8 mouse cellular contexts compared by ENCODE assay signal in genomic region chr1:161463388-161464085, GRCm38 (mm10). TPM values are rescaled to one million over a fixed set of nuclear protein-coding genes. Genes with fewer than 3 reads are reported as not detected.
DNase-seq lines count a peak whose midpoint lies in the region; ATAC-seq and TF ChIP-seq lines count a peak whose summit lies in the region.

No protein-coding gene starts in this region.

- WGBS in lung, adult 2 months: 61% methylated on average over 2 of the region's 2 CpGs
- WGBS in embryonic facial prominence, embryonic 13.5 days: 48% methylated on average over 2 of the region's 2 CpGs
- WGBS in kidney, embryonic 14.5 days: 60% methylated on average over 2 of the region's 2 CpGs

- H3K4me3 ChIP-seq in lung, adult 2 months (replicated peaks; ENCODE audit: extremely low read depth, low read depth, low read length): no peak overlapping the region
- H3K4me3 ChIP-seq in embryonic facial prominence, embryonic 13.5 days: no peak overlapping the region
- no peak overlapping the region for H3K4me3 ChIP-seq in kidney, embryonic 14.5 days (ENCODE audit: low read length)

- peak overlapping the region; percentile 19; the same call in 1 of the 2 replicates for H3K27ac ChIP-seq in embryonic facial prominence, embryonic 13.5 days
- H3K27ac ChIP-seq in kidney, embryonic 14.5 days (ENCODE audit: low read depth, low read length): no peak overlapping the region

- no peaks in the 10 kb centered on the region for H3K4me1 ChIP-seq in lung, adult 2 months (ENCODE audit: control insufficient read depth, insufficient read depth, low read length)
- peaks cover 12% of the 10 kb centered on the region for H3K4me1 ChIP-seq in embryonic facial prominence, embryonic 13.5 days
- H3K4me1 ChIP-seq in kidney, embryonic 14.5 days (ENCODE audit: control insufficient read depth, insufficient read depth, low read length): peaks cover 10% of the 10 kb centered on the region; the same call in 1 of the 2 replicates

- no peak for TF ChIP-seq CTCF in lung, adult 2 months (IDR thresholded peaks at IDR 0.05; ENCODE audit: insufficient read depth, low read length)

- H3K9me3 ChIP-seq in embryonic facial prominence, embryonic 13.5 days: no peaks in the 10 kb centered on the region
- H3K9me3 ChIP-seq in kidney, embryonic 14.5 days (ENCODE audit: control insufficient read depth, low read length): no peaks in the 10 kb centered on the region

- H3K27me3 ChIP-seq in embryonic facial prominence, embryonic 13.5 days: no peaks in the 10 kb centered on the region
- H3K27me3 ChIP-seq in kidney, embryonic 14.5 days (ENCODE audit: control insufficient read depth, insufficient read depth, low read length): no peaks in the 10 kb centered on the region

- no peak overlapping the region for H3K9ac ChIP-seq in embryonic facial prominence, embryonic 13.5 days
- H3K9ac ChIP-seq in kidney, embryonic 14.5 days (ENCODE audit: low read depth, low read length): no peak overlapping the region

- no peaks in the 10 kb centered on the region for H3K36me3 ChIP-seq in embryonic facial prominence, embryonic 13.5 days
- H3K36me3 ChIP-seq in kidney, embryonic 14.5 days (ENCODE audit: control insufficient read depth, insufficient read depth, low read length): no peaks in the 10 kb centered on the region

- H3K4me2 ChIP-seq in embryonic facial prominence, embryonic 13.5 days: no peak overlapping the region
- H3K4me2 ChIP-seq in kidney, embryonic 14.5 days (replicated peaks; ENCODE audit: low read depth, low read length): no peak overlapping the region

- DNase-seq in lung, adult 18-20 months: peak; percentile 15 to 39
- no peak for DNase-seq in lung, adult 2 months
- peak; percentile 26 for DNase-seq in lung, postnatal 14 days
- no peak for DNase-seq in cerebellum, adult 11-12 months
- no peak for DNase-seq in cerebellum, adult 9-11 months

- 0 out of 2 replicates have a peak, but pooled peaks have one; percentile 37 for ATAC-seq in embryonic facial prominence, embryonic 13.5 days (ENCODE audit: insufficient number of reproducible peaks, insufficient read depth, low FRiP score, low TSS enrichment, low read depth)
- peak; percentile 49; the same call in 1 of the 2 replicates for ATAC-seq in kidney, embryonic 14.5 days (ENCODE audit: low FRiP score, low TSS enrichment)
- ATAC-seq in cerebellum, adult (ENCODE audit: insufficient number of reproducible peaks, low FRiP score, low TSS enrichment): no peak

- no peak for TF ChIP-seq POLR2A in lung, adult 2 months (IDR thresholded peaks at IDR 0.05; ENCODE audit: borderline replicate concordance, extremely low read depth, low read depth, low read length)

RNA-seq across cellular contexts. Expression of gene Tnfsf18, which starts 30.9 kb away (rescaled TPM):
- not detected in 2 replicates for polyA plus RNA-seq in lung, adult 2 months (2012; rRNA removed)
- polyA plus RNA-seq in embryonic facial prominence, embryonic 13.5 days (2015; fragmentation: Nextera tagmentation; extraction: Ambion mirVana): not detected in 2 replicates
- polyA plus RNA-seq in kidney, embryonic 14.5 days (2014; fragmentation: Nextera tagmentation; extraction: Ambion mirVana): not detected in 2 replicates

Comparison
In these comparisons a context has a peak if more than half of its experiments do, and no peak if none do; other contexts are left out.
1. DNase-seq: peak in lung, adult 18-20 months (2 of 2) and lung, postnatal 14 days (single experiment); none in lung, adult 2 months (single experiment), cerebellum, adult 11-12 months (single experiment) and cerebellum, adult 9-11 months (single experiment).